Mouse (Mus musculus) heart, postnatal 0 days (tissue): Measurements from ENCODE around the gene Cdh12.

Experiments used
- CTCF ChIP-seq: IDR thresholded peaks from 2 replicates; pipeline ENCODE4 v1.5.1; 2016; ENCODE audit warnings: antibody characterized with exemption, control low read depth, low read depth
- EP300 ChIP-seq: IDR thresholded peaks from 2 replicates; pipeline ENCODE4 v1.6.1; 2016; ENCODE audit warnings: antibody characterized with exemption, low read depth

GRCm38 (mm10) chr15:20462500-20462899 lies 13.4 kb downstream of the Cdh12 start:
- no peak for TF ChIP-seq CTCF
- no peak for TF ChIP-seq EP300
